Mouse (Mus musculus) heart, embryonic 14.5 days (tissue): ENCODE results near the gene Llgl2. TPM values are rescaled to one million over a fixed set of nuclear protein-coding genes. Genes with fewer than 3 reads are reported as not detected.

Source experiments
- ATAC-seq: fragments of 200-750 bp; cut with Nextera tagmentation; 2 replicates; pipeline ENCODE4 v1.8.0; 2017; ENCODE audit warnings: low read depth, moderate TSS enrichment; ENCODE audit not compliant: insufficient number of reproducible peaks, insufficient read depth, low FRiP score
- H3K27ac ChIP-seq, 2 experiments: fragments of 200-500 bp in 1 of 2; fragments of 300-500 bp in 1 of 2; sonication (generic) in 1 of 2; replicated peaks in 1 of 2; 2 replicates each; pipeline ENCODE4 v1.5.1; 2012 to 2014; ENCODE audit warnings: low read depth in 2 of 2, low read length in 2 of 2, control low read depth in 1 of 2, mild to moderate bottlenecking in 1 of 2, mixed read lengths in 1 of 2; ENCODE audit not compliant: control insufficient read depth in 1 of 2, insufficient read depth in 1 of 2
- H3K27me3 ChIP-seq: fragments of 300-500 bp; sonication (generic); 2 replicates; pipeline ENCODE4 v1.6.1; 2014; ENCODE audit warnings: mild to moderate bottlenecking, low read length, control low read depth; ENCODE audit not compliant: control insufficient read depth, insufficient read depth
- H3K36me3 ChIP-seq: fragments of 300-500 bp; sonication (generic); 2 replicates; pipeline ENCODE4 v1.6.1; 2014; ENCODE audit warnings: mild to moderate bottlenecking, control low read depth, low read length, mixed read lengths; ENCODE audit not compliant: control insufficient read depth, insufficient read depth
- H3K4me1 ChIP-seq, 2 experiments: fragments of 200-500 bp in 1 of 2; fragments of 300-500 bp in 1 of 2; sonication (generic) in 1 of 2; 2 replicates each; pipeline ENCODE4 v1.6.1; 2012 to 2014; ENCODE audit warnings: low read length in 2 of 2, control low read depth in 1 of 2, mixed read lengths in 1 of 2; ENCODE audit not compliant: control insufficient read depth in 2 of 2, insufficient read depth in 2 of 2
- H3K4me2 ChIP-seq: fragments of 300-500 bp; sonication (generic); 2 replicates; pipeline ENCODE4 v1.6.1; 2014; ENCODE audit warnings: mild to moderate bottlenecking, low read length
- H3K4me3 ChIP-seq, 2 experiments: fragments of 200-500 bp in 1 of 2; fragments of 300-500 bp in 1 of 2; sonication (generic) in 1 of 2; 2 replicates each; pipeline ENCODE4 v1.5.1; 2012 to 2014; ENCODE audit warnings: low read length in 2 of 2, mild to moderate bottlenecking in 2 of 2, control low read depth in 1 of 2, low read depth in 1 of 2, moderate library complexity in 1 of 2; ENCODE audit not compliant: control insufficient read depth in 1 of 2, insufficient read depth in 1 of 2
- H3K9ac ChIP-seq: fragments of 300-500 bp; sonication (generic); 2 replicates; pipeline ENCODE4 v1.6.1; 2014; ENCODE audit warnings: mild to moderate bottlenecking, low read length
- H3K9me3 ChIP-seq: fragments of 300-500 bp; sonication (generic); 2 replicates; pipeline ENCODE4 v1.6.1; 2016; ENCODE audit warnings: low read length, control low read depth; ENCODE audit not compliant: control insufficient read depth
- WGBS: fragments of 180-500 bp; shearing (Covaris S2); extraction: QIAGEN DNeasy Blood & Tissue Kit; methylation state at CpG from one replicate; pipeline ENCODE4 v1.1.7; 2014; 5-methylcytosine and 5-hydroxymethylcytosine counted together
- polyA plus RNA-seq: library from polyadenylated mRNA; unstranded; fragments of >200 nt; fragmentation: Nextera tagmentation; extraction: Ambion mirVana; gene quantifications from 2 replicates; pipeline ENCODE4 v1.2.1, GENCODE M21; 2014

Llgl2 gene
- polyA plus RNA-seq, 1 experiment from 2014 or later: 15.5 TPM

DNA sequence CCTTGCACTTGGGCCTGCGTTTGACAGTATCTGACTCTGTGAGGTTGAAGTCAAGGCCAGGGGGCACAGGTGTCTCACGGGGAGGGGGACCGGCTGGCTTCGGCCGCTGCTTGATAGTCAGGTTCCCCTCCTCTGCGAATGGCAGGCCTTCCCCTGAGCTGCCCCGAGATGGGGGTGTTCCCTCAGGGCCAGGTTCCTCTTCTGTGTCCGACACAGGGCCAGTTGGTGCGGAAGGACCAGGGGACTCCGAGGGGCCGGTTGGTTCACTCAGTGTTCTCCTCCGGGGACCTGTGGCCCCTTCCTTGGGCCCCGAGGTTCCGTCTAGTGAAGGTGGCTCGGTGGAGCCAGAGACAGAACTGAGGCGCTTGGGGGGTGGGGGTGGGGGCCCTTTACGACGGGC, 22.9 kb upstream of the Llgl2 start:
- Histone ChIP-seq H3K36me3 (peaks cover 99% of the 10 kb centered on the region), H3K9ac (no peak overlapping the region), H3K4me2 (no peak overlapping the region), H3K27ac (no peak overlapping the region), H3K4me3 (no peak overlapping the region), H3K27me3 (no peaks in the 10 kb centered on the region), H3K4me1 (peaks cover 0 to 4% of the 10 kb centered on the region in 2 experiments; a peak in 1 of 4 replicates), H3K9me3 (no peaks in the 10 kb centered on the region)
- no peak for ATAC-seq
- WGBS: 91% methylated on average over 15 of the region's 18 CpGs

- ATAC-seq: no peak
- Histone ChIP-seq H3K36me3 (peaks cover 97% of the 10 kb centered on the region), H3K9ac (no peak overlapping the region; the same call in 1 of the 2 replicates), H3K9me3 (no peaks in the 10 kb centered on the region), H3K27ac (no peak overlapping the region), H3K27me3 (no peaks in the 10 kb centered on the region), H3K4me2 (no peak overlapping the region), H3K4me3 (no peak overlapping the region), H3K4me1 (peaks cover 5 to 14% of the 10 kb centered on the region in 2 experiments)
- WGBS: 79% methylated on average over 24 of the region's 24 CpGs
Measured at GRCm38 (mm10) chr11:115803072-115803709, 20.7 kb upstream of the Llgl2 start.

- WGBS: 93% methylated on average over 7 of the region's 7 CpGs
- Histone ChIP-seq H3K4me2 (no peak overlapping the region), H3K4me3 (no peak overlapping the region), H3K27ac (no peak overlapping the region), H3K36me3 (peaks cover 81% of the 10 kb centered on the region), H3K4me1 (peaks cover 23 to 32% of the 10 kb centered on the region in 2 experiments), H3K9ac (no peak overlapping the region), H3K9me3 (no peaks in the 10 kb centered on the region), H3K27me3 (no peaks in the 10 kb centered on the region)
- no peak for ATAC-seq
Measured at GRCm38 (mm10) chr11:115805005-115805404, 18.8 kb upstream of the Llgl2 start.

DNA sequence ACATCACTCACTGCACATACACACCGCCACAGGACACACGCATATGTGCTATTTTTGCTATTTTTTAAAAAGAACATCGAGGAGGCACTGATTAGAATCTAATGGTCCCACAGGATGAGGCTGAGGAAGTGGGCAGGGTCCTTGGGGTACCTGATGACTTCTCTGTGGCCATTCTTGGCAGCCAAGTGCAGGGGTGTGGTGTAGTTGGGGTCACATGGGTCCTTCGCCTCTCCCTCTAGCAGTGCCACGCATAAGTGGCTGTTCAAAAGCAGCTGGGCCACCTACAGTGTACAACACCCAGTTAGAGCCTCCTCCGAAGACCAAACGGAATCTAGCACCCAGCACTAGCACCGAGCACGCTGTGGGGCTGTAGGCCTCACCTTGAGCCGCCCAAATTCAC, 17.7 kb upstream of the Llgl2 start:
- H3K27ac ChIP-seq: no peak overlapping the region
- H3K9me3 ChIP-seq: no peaks in the 10 kb centered on the region
- no peak for ATAC-seq
- H3K27me3 ChIP-seq: no peaks in the 10 kb centered on the region
- peaks cover 77% of the 10 kb centered on the region for H3K36me3 ChIP-seq
- H3K9ac ChIP-seq: no peak overlapping the region
- H3K4me1 ChIP-seq: peaks cover 33 to 43% of the 10 kb centered on the region in 2 experiments
- WGBS: 90% methylated on average over 10 of the region's 10 CpGs
- no peak overlapping the region for H3K4me2 ChIP-seq
- no peak overlapping the region for H3K4me3 ChIP-seq

GRCm38 (mm10) chr11:115807306-115807705, 16.5 kb upstream of the Llgl2 start:
- ATAC-seq: no peak
- peaks cover 45 to 53% of the 10 kb centered on the region in 2 experiments for H3K4me1 ChIP-seq
- H3K4me2 ChIP-seq: no peak overlapping the region
- H3K27ac ChIP-seq: 0 out of 4 replicates have a peak overlapping the region, but pooled peaks of 1 of the 2 experiments have one; percentile 91
- peak overlapping the region; percentile 89; the same call in 1 of the 2 replicates for H3K9ac ChIP-seq
- no peaks in the 10 kb centered on the region for H3K9me3 ChIP-seq
- H3K4me3 ChIP-seq: no peak overlapping the region
- H3K36me3 ChIP-seq: peaks cover 74% of the 10 kb centered on the region
- H3K27me3 ChIP-seq: no peaks in the 10 kb centered on the region
- 89% methylated on average over 6 of the region's 6 CpGs for WGBS

- H3K4me1 ChIP-seq: peaks cover 46 to 53% of the 10 kb centered on the region in 2 experiments
- H3K4me3 ChIP-seq: no peak overlapping the region
- peaks cover 68% of the 10 kb centered on the region for H3K36me3 ChIP-seq
- no peaks in the 10 kb centered on the region for H3K27me3 ChIP-seq
- H3K9me3 ChIP-seq: no peaks in the 10 kb centered on the region
- peak overlapping the region; percentile 97 for H3K4me2 ChIP-seq
- no peak for ATAC-seq
- WGBS: 67% methylated on average over 11 of the region's 11 CpGs
- peak overlapping the region; percentile 91 to 93 for H3K27ac ChIP-seq
- H3K9ac ChIP-seq: peak overlapping the region; percentile 89; the same call in 1 of the 2 replicates
Measured at GRCm38 (mm10) chr11:115807971-115808370, 15.9 kb upstream of the Llgl2 start.

GRCm38 (mm10) chr11:115808696-115809310, 15.0 kb upstream of the Llgl2 start:
- Histone ChIP-seq H3K27ac (peak overlapping the region; percentile 91 to 93), H3K27me3 (no peaks in the 10 kb centered on the region), H3K9me3 (no peaks in the 10 kb centered on the region), H3K4me3 (peak overlapping the region; percentile 8 to 93; a peak in 2 of 4 replicates), H3K36me3 (peaks cover 59% of the 10 kb centered on the region), H3K4me1 (peaks cover 46 to 50% of the 10 kb centered on the region in 2 experiments), H3K4me2 (peak overlapping the region; percentile 97), H3K9ac (peak overlapping the region; percentile 89)
- ATAC-seq: peak; percentile 33
- 9% methylated on average over 10 of the region's 10 CpGs for WGBS
